Mouse (Mus musculus) left cerebral cortex, adult 2 months (tissue): ENCODE results near the gene Nnmt. TPM values are rescaled to one million over a fixed set of nuclear protein-coding genes. Genes with fewer than 3 reads are reported as not detected.

Source experiments
- DNase-seq, 2 experiments: peaks; one replicate each; pipeline ENCODE4 v3.0.0; 2021 to 2022; ENCODE audit warnings: low spot score in 2 of 2, mixed read lengths in 1 of 2; ENCODE audit errors: extremely low spot score in 1 of 2
- H3K27ac ChIP-seq: fragments of 200-600 bp; 2 replicates; pipeline ENCODE4 v1.8.1; 2022
- H3K4me3 ChIP-seq: fragments of 200-600 bp; 2 replicates; pipeline ENCODE4 v1.8.1; 2022
- CTCF ChIP-seq: fragments of 200-600 bp; IDR thresholded peaks from 2 replicates; pipeline ENCODE4 v1.8.1; 2022; ENCODE audit warnings: antibody characterized with exemption, mild to moderate bottlenecking, moderate library complexity
- intact Hi-C: fragments of 180-260 bp; cut with DNase I; formaldehyde crosslinking; loops from one replicate; pipeline ENCODE4 v1.15.1; 2025
- total RNA-seq, 2 experiments: library from RNA; stranded (reverse); gene quantifications; 2 replicates each; pipeline ENCODE4 v1.2.3; 2021

The Nnmt gene
- total RNA-seq, 2 experiments from 2014 or later, result 0.57 to 1.4 TPM

DNA sequence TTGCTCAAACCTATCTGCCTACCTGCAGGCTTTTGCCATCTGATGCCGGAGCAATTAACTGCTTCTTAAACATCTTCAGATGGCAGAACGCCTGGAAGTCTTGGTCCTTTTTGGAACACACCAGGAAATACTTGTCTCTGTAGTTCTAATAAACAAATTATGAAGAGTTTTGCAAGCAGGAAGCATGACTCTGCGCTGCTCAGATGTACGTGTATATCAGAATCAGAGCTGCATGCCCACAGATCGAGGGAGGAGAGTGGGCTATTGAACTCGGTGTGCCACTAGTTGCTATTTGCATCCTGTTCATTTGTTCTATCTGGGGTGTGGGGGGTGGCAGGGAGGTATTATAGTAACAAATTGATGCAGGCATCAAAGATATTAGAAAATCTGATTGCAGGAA lies 28.2 kb upstream of the Nnmt start:
- intact Hi-C loops, result no loop called here
- TF ChIP-seq CTCF, result no peak
- Histone ChIP-seq H3K4me3 (no peak overlapping the region), H3K27ac (no peak overlapping the region)
- DNase-seq, result peak in 1 of 2 experiments; percentile 7

DNA sequence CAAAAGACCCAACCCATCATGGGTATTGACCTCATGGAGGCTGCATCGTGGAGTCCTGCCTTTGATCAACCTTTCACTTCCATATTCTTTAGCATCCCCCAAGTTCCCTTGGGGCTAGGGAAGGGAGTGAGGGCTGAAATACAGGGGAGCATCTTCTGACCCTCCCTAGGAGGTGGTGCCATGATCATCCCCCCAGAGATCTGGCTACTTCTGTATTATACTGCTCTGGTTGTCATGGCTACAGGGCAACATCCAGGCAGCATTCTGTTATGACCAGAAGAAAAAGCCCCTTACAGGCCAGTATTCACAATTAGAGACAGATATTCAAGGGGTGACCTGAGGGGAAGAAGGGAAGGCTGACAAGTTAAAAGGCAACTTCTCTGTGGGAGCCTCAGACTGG lies 14.3 kb upstream of the Nnmt start:
- TF ChIP-seq CTCF, result no peak
- no peak for DNase-seq
- Histone ChIP-seq H3K27ac (no peak overlapping the region), H3K4me3 (no peak overlapping the region)
- intact Hi-C loops, result no loop called here

DNA sequence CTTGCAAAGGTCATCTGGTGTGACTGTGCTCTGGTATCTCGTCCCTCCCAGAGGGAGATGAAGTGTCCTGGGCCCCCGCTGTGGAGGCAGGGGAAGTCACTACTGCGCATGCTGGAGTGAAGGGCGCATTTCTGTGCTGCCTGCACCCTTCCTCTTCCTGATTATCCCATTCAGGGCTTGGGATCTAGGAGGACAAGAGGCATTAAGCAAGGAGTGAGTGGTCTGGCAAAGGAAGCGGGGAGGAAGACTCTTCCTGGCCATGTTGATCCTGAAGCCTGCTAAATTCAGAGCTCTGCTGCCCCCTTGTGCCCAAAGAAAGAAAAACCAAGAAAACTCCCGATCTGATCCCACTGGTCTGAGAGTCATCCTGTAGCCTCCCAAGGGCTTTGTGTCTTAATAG lies 13.6 kb upstream of the Nnmt start:
- intact Hi-C loops, result loop anchor here (1.0 kb wide), 1 partner anchor 352 kb away; no protein-coding TSS in a partner anchor
- DNase-seq, result peak; percentile 56 to 66
- Histone ChIP-seq H3K4me3 (no peak overlapping the region), H3K27ac (no peak overlapping the region)
- TF ChIP-seq CTCF, result peak; percentile 72

DNA sequence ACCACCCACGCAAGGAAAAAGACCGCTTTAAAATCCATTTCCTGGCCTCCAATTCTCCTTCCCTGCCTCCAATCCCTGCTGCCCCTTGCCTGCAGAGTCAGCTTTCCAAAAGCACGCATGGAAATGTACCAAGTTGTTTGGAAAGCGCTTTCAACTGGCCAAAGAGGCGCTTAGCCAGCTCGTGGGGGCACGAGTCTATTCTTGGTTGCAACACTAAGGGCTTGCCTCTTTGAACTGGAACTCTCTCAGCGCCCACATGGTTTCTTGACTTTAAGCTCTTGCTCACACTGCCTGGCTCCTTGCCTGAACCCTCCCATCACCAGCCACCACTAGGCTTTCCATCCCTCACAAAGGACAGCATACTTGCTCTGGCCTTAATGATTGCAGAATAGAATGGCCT lies 13.2 kb upstream of the Nnmt start:
- no peak for DNase-seq
- intact Hi-C loops, result loop anchor here (1.0 kb wide), 1 partner anchor 352 kb away; no protein-coding TSS in a partner anchor

DNA sequence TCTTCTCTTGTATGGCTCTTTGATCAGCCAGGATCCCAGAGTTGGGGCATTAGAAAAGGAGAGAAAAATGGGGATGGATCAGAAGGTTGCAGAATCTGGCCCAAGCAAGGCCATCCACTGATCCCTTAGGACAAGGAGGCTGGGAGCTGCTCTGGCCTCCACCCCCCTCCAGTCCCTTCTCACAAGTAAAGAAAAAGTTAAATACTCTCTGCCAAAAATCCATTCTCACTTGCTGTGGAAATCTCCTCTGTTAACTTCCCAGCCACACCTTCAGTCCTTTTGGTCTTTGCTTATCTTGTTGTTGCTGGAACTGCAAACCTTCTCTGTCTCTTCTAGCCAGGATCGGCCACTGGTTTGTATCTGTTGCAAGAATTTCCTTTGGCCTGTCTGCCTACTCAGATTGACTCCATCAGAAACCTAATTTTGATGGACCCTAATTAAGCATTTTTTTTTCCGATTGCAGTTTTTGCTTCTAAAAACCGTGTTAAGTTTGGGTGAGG lies 12.6 kb upstream of the Nnmt start:
- intact Hi-C loops, result loop anchor here (1.0 kb wide), 1 partner anchor 351 kb away; no protein-coding TSS in a partner anchor
- no peak for DNase-seq
- Histone ChIP-seq H3K27ac (no peak overlapping the region), H3K4me3 (no peak overlapping the region)
- TF ChIP-seq CTCF, result no peak

More for the DNA sequence above, 13.2 kb upstream of the Nnmt start:
- TF ChIP-seq CTCF, result no peak
- Histone ChIP-seq H3K4me3 (no peak overlapping the region), H3K27ac (no peak overlapping the region)

DNA sequence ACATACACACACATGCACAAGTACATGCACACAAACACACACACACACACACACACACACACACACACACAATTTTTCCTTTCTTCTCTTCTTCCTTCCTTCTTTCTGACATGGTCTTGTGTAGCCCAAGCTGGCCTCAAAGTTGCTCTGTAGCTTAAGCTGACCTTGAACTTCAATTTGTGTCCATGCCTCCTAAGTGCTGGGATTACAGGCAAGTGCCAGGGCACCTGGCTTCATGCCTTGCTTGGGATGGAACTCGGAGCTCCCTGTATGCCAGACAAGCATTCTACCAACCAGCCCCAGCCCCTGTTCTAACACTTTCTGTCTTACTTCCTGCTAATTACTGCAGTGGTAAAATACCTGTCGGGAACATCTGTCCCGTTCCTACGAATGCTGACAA lies 8.3 kb upstream of the Nnmt start:
- intact Hi-C loops, result no loop called here
- no peak overlapping the region for H3K27ac ChIP-seq
- H3K4me3 ChIP-seq, result no peak overlapping the region
- no peak for DNase-seq
- TF ChIP-seq CTCF, result no peak

DNA sequence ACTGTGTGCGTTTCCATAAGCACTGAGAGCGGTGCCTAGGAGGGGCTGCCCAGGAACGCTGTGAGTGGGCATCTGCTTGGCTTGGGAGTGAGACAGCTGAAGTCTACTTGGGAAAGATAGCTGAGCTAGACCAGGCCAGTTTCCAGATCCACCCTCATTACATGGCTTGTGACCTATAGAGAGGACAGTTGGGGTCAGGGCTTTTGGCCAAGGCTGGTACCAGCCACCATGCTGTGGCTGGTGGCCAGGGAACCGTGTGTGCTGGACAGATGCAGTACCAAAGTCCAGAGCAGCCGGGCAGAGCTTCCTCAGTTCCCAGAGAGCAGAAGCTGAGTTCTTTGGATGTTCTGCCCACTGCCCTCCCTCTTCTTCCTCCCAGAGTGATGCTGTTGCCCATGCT lies 7.6 kb upstream of the Nnmt start:
- Histone ChIP-seq H3K27ac (no peak overlapping the region), H3K4me3 (no peak overlapping the region)
- TF ChIP-seq CTCF, result no peak
- intact Hi-C loops, result no loop called here
- DNase-seq, result no peak

DNA sequence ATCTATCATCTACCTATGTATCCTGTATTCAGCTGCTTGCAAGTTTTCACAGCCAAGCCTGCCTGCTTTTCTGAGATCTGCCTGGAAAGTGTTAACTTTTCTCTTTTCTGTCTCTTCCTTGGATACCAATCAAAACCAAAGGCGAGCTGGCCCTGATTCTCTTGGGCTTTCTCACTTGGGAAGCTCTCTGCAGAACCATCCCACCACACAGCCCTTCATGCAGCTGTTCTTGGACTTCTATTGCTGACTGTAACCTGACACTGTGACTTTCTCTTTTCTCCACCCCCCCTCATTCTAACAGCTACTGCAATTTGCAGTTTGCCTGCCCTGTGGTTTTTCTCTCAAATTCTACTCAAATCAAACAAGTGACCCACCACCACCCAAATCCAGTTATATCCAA lies 6.1 kb upstream of the Nnmt start:
- Histone ChIP-seq H3K4me3 (no peak overlapping the region), H3K27ac (no peak overlapping the region)
- intact Hi-C loops, result no loop called here
- no peak for TF ChIP-seq CTCF
- no peak for DNase-seq

DNA sequence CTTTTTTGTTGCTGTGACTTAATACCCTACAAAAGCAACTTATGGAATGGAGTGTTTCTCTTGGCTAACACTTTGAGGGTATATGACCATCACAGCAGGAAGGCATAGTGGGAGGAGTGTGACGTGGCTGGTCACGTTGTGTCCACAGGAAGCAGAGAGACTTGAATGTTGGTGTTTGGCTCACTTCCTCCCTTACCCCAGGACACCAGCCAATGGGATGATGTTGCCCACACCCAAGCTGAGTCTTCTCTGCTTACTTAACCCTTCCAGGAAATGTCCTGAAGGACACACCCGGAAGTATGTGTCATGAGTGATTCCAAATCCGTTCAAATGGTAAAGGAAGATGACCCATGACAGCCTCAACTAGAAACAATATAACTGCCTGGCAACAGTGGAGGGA lies 4.8 kb upstream of the Nnmt start:
- intact Hi-C loops, result no loop called here

DNA sequence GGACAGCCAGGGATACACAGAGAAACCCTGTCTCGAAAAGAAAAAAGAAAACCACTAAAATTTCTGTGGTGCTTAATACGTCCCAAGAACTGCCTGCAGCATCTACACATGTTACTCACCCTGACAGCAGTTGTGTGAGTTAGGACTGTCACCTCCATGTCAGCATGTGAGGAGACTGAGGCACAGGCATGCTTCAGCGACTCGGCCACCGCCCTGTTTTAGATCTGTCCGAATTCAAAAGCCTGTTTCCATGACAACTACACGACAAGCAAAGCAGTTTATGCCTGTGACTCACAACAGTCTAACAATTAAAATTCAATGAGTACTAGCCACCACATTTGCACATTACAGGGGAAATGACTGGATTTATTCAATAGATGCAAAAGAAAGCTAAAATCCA lies 2.5 kb upstream of the Nnmt start:
- TF ChIP-seq CTCF, result no peak
- Histone ChIP-seq H3K27ac (no peak overlapping the region), H3K4me3 (no peak overlapping the region)
- intact Hi-C loops, result no loop called here
- no peak for DNase-seq

More for the DNA sequence above, 4.8 kb upstream of the Nnmt start:
- no peak for DNase-seq
- no peak for TF ChIP-seq CTCF
- H3K27ac ChIP-seq, result no peak overlapping the region
- H3K4me3 ChIP-seq, result no peak overlapping the region

DNA sequence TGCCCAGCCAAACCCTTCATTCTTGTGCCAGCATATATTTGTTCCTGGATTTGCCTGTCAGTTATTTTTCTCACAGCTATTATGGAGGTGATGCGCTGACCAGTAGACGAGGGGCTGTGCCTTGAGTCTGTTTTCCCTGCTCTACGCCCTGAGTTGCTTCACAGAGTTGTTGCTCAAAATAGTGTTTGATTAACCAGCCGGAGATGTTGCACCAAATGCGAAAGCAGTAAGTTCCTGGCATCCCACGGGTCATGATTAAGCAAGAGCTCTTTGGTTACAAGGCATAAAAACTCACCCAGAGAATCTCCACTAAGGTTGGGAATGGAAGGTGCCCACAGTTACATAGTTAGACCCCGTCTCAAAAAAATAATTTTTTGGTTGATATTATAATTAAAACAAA lies 1.2 kb upstream of the Nnmt start:
- intact Hi-C loops, result no loop called here
- no peak for TF ChIP-seq CTCF
- no peak for DNase-seq
- H3K4me3 ChIP-seq, result no peak overlapping the region
- no peak overlapping the region for H3K27ac ChIP-seq

DNA sequence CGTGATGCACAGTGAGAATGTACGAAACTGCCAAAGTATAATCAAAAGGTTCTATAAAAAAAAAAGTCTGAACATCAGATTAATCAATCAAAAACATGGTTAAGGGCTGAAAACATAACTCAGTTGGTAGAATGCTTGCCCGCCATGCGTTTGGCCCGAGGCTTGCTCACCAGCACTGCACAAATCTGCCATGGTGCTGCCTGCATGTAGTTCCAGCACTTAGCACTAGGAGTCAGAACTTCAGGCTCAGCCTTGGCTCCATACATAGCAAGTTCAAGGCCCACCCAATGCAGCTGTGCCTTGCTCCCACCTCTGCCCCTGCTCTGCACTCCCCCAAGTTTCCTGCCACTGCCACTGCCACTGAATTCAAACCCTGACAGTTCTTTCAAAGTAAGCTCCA lies 744 bp upstream of the Nnmt start:
- H3K4me3 ChIP-seq, result no peak overlapping the region
- intact Hi-C loops, result no loop called here
- no peak overlapping the region for H3K27ac ChIP-seq
- DNase-seq, result no peak
- no peak; the same call in none of the 2 replicates for TF ChIP-seq CTCF

DNA sequence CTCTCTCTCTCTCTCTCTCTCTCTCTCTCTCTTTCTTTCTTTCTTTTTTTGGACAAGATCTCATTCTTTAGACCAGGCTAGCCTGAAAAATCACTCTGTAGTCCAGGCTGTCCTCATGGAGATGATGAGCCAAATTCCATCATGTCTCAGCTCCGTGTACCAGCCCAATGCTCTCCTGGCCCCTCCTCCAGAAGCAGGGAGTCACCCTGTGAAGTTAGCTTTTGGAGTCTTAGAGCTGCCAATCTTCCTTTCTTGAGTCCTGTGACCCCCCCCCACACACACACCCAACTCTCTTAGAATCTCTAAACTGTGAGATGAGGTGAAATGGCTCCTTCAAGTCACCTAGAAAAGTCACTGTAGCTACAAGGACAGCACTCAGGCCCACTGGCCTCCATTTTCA lies 727 bp downstream of the Nnmt start:
- TF ChIP-seq CTCF, result no peak
- Histone ChIP-seq H3K27ac (no peak overlapping the region), H3K4me3 (no peak overlapping the region)
- intact Hi-C loops, result no loop called here
- no peak for DNase-seq
